Comparison of ENCODE assay signal across 8 mouse cellular contexts in the genomic region with DNA sequence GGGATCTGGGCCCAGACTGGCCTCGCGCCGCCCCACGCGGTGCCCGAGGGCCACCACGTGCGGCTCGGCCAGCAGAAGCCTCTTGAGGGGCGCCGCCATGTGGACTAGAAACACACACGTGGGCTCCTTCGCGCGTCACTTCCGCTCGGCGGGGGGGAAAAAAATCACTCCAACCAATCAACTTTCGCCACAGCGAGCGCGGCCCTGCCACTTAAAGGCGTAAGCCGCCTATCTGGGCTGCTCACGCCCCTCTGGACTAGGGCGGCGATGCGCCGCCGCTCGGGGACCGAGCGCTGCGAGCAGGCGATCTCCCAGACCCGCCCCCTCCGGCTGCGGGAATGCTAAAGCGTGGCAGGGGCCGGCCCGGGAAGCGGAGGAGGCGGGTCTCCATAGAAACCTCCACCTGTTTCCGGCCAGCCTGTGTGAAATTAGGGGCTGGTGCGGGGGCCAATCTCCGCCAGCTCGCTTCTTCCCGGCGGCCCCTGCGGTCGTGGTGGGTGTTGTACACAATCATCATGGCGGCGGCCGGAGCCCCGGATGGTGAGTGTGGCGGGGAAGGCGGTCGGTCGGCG. TPM values are rescaled to one million over a fixed set of nuclear protein-coding genes. Genes with fewer than 3 reads are reported as not detected.
A peak's percentile ranks its signal among the peaks of the same experiment; 100 is the strongest.
DNase-seq lines count a peak whose midpoint lies in the region; ATAC-seq and TF ChIP-seq lines count a peak whose summit lies in the region.

Gene Ubfd1, plus strand, starts transcription at position 231 of the 572 bp plus-strand sequence.
Gene Ears2, minus strand, starts transcription at position 319 of the 572 bp plus-strand sequence.

- H3K27me3 ChIP-seq in forebrain, embryonic 10.5 days (ENCODE audit: poor library complexity, severe bottlenecking): no peaks in the 10 kb centered on the region
- no peaks in the 10 kb centered on the region for H3K27me3 ChIP-seq in heart, embryonic 15.5 days
- no peaks in the 10 kb centered on the region for H3K27me3 ChIP-seq in liver, embryonic 14.5 days (ENCODE audit: control insufficient read depth, insufficient read depth, low read length)
- H3K27me3 ChIP-seq in neural tube, embryonic 11.5 days (ENCODE audit: control insufficient read depth, insufficient read depth, low read length): no peaks in the 10 kb centered on the region
- no peaks in the 10 kb centered on the region for H3K27me3 ChIP-seq in stomach, postnatal 0 days (ENCODE audit: control insufficient read depth, insufficient read depth, low read length)

- peak; percentile 84 for ATAC-seq in CD4-positive, CD25-positive, alpha-beta regulatory T cell, adult 4 months
- ATAC-seq in heart, embryonic 15.5 days (replicated peaks; ENCODE audit: insufficient number of reproducible peaks, insufficient read depth, low FRiP score, low read depth): peak; percentile 99
- peak; percentile 97 for ATAC-seq in liver, embryonic 14.5 days (ENCODE audit: insufficient read depth)
- peak; percentile 98 for ATAC-seq in neural tube, embryonic 11.5 days (ENCODE audit: insufficient read depth, low FRiP score, low TSS enrichment)
- peak; percentile 98 for ATAC-seq in stomach, postnatal 0 days (ENCODE audit: low FRiP score, low TSS enrichment)

- H3K9me3 ChIP-seq in forebrain, embryonic 10.5 days: no peaks in the 10 kb centered on the region
- H3K9me3 ChIP-seq in heart, embryonic 15.5 days (replicated peaks): no peaks in the 10 kb centered on the region
- H3K9me3 ChIP-seq in liver, embryonic 14.5 days (ENCODE audit: control insufficient read depth, low read length): no peaks in the 10 kb centered on the region
- H3K9me3 ChIP-seq in neural tube, embryonic 11.5 days (ENCODE audit: control insufficient read depth, low read length): no peaks in the 10 kb centered on the region
- H3K9me3 ChIP-seq in stomach, postnatal 0 days (ENCODE audit: control insufficient read depth, low read length): no peaks in the 10 kb centered on the region

- H3K4me1 ChIP-seq in forebrain, embryonic 10.5 days: peaks cover 32% of the 10 kb centered on the region
- H3K4me1 ChIP-seq in heart, embryonic 15.5 days (replicated peaks): peaks cover 31% of the 10 kb centered on the region
- H3K4me1 ChIP-seq in liver, embryonic 14.5 days (replicated peaks; ENCODE audit: control insufficient read depth in 2 of 2, insufficient read depth in 2 of 2, low read length in 1 of 2): peaks cover 11 to 17% of the 10 kb centered on the region in 2 experiments
- peaks cover 13% of the 10 kb centered on the region for H3K4me1 ChIP-seq in neural tube, embryonic 11.5 days (ENCODE audit: control insufficient read depth, insufficient read depth, low read length)
- H3K4me1 ChIP-seq in stomach, postnatal 0 days (replicated peaks; ENCODE audit: control insufficient read depth, insufficient read depth): no peaks in the 10 kb centered on the region; the same call in 1 of the 2 replicates

- 0 out of 2 replicates have a peak, but pooled peaks have one; percentile 9 for TF ChIP-seq EP300 in liver, embryonic 14.5 days (IDR thresholded peaks at IDR 0.05; ENCODE audit: low read depth)
- peak; percentile 47 for TF ChIP-seq EP300 in stomach, postnatal 0 days (optimal IDR thresholded peaks at IDR 0.05)

- peak within 1 kb of the TSS; percentile 95 for H3K27ac ChIP-seq in forebrain, embryonic 10.5 days
- H3K27ac ChIP-seq in heart, embryonic 15.5 days: peak within 1 kb of the TSS; percentile 94
- H3K27ac ChIP-seq in liver, embryonic 14.5 days: peak within 1 kb of the TSS; percentile 32
- peak within 1 kb of the TSS; percentile 89 for H3K27ac ChIP-seq in neural tube, embryonic 11.5 days (ENCODE audit: low read depth, low read length)
- H3K27ac ChIP-seq in stomach, postnatal 0 days (replicated peaks): peak within 1 kb of the TSS; percentile 95

- H3K36me3 ChIP-seq in forebrain, embryonic 10.5 days (replicated peaks): peaks cover 45% of the 10 kb centered on the region
- H3K36me3 ChIP-seq in heart, embryonic 15.5 days: peaks cover 33% of the 10 kb centered on the region
- peaks cover 13% of the 10 kb centered on the region for H3K36me3 ChIP-seq in liver, embryonic 14.5 days (replicated peaks; ENCODE audit: control insufficient read depth, insufficient read depth, low read depth)
- H3K36me3 ChIP-seq in neural tube, embryonic 11.5 days (ENCODE audit: control insufficient read depth, insufficient read depth, low read length): peaks cover 2% of the 10 kb centered on the region
- peaks cover 8% of the 10 kb centered on the region; the same call in 1 of the 2 replicates for H3K36me3 ChIP-seq in stomach, postnatal 0 days (ENCODE audit: control insufficient read depth, insufficient read depth, low read length)

- under 1% methylated on average over 60 of the region's 60 CpGs for WGBS in forebrain, embryonic 10.5 days
- WGBS in heart, embryonic 15.5 days: under 1% methylated on average over 60 of the region's 60 CpGs
- WGBS in liver, embryonic 14.5 days (ENCODE audit: insufficient replicate concordance): under 1% methylated on average over 60 of the region's 60 CpGs
- 0% methylated on average over 51 of the region's 60 CpGs for WGBS in neural tube, embryonic 11.5 days
- WGBS in stomach, postnatal 0 days: under 1% methylated on average over 60 of the region's 60 CpGs

- peak within 1 kb of the TSS; percentile 86 for H3K9ac ChIP-seq in heart, embryonic 15.5 days
- H3K9ac ChIP-seq in liver, embryonic 14.5 days (replicated peaks): peak within 1 kb of the TSS; percentile 84
- H3K9ac ChIP-seq in neural tube, embryonic 11.5 days (ENCODE audit: low read length): peak within 1 kb of the TSS; percentile 98
- H3K9ac ChIP-seq in stomach, postnatal 0 days (ENCODE audit: low read length): peak within 1 kb of the TSS; percentile 99

- peak within 1 kb of the TSS; percentile 99 for H3K4me3 ChIP-seq in forebrain, embryonic 10.5 days
- H3K4me3 ChIP-seq in heart, embryonic 15.5 days: peak within 1 kb of the TSS; percentile 86
- peak within 1 kb of the TSS; percentile 88 to 89 for H3K4me3 ChIP-seq in liver, embryonic 14.5 days (ENCODE audit: insufficient read depth in 1 of 2, low read depth in 2 of 2, low read length in 2 of 2)
- peak within 1 kb of the TSS; percentile 100 for H3K4me3 ChIP-seq in neural tube, embryonic 11.5 days (ENCODE audit: low read depth, low read length)
- peak within 1 kb of the TSS; percentile 99 for H3K4me3 ChIP-seq in stomach, postnatal 0 days (ENCODE audit: low read depth, low read length)

- peak; percentile 80 for DNase-seq in c-Kit-negative CD71-positive TER-119-positive erythroid progenitor cells, embryonic 14.5 days (ENCODE audit: low read depth, low spot score)
- peak; percentile 96 for DNase-seq in forebrain, embryonic 10.5 days (ENCODE audit: extremely low spot score, low spot score)
- DNase-seq in kidney, postnatal 25 days: peak; percentile 95 to 97
- DNase-seq in liver, embryonic 14.5 days (ENCODE audit: low read depth in 3 of 3, low spot score in 3 of 3): peak; percentile 91 to 92 (median 91)
- peak; percentile 96 for DNase-seq in neural tube, embryonic 11.5 days (ENCODE audit: low spot score)
- peak; percentile 95 for DNase-seq in stomach, postnatal 0 days (ENCODE audit: low spot score)

- H3K4me2 ChIP-seq in heart, embryonic 15.5 days: peak within 1 kb of the TSS; percentile 67
- H3K4me2 ChIP-seq in liver, embryonic 14.5 days (ENCODE audit: low read depth): peak within 1 kb of the TSS; percentile 90
- H3K4me2 ChIP-seq in neural tube, embryonic 11.5 days (ENCODE audit: low read depth): peak within 1 kb of the TSS; percentile 82
- H3K4me2 ChIP-seq in stomach, postnatal 0 days (replicated peaks; ENCODE audit: low read depth): peak within 1 kb of the TSS; percentile 86

- 0 out of 2 replicates have a peak, but pooled peaks have one; percentile 19 for TF ChIP-seq CTCF in liver, embryonic 14.5 days (IDR thresholded peaks at IDR 0.05; ENCODE audit: low read depth)
- TF ChIP-seq CTCF in stomach, postnatal 0 days (IDR thresholded peaks at IDR 0.05; ENCODE audit: low read depth): peak; percentile 38

RNA-seq across cellular contexts. Expression of gene Ubfd1, which starts in this region (rescaled TPM):
- 10 to 100 TPM; 10.2 to 10.4 TPM for polyA plus RNA-seq in CD4-positive, CD25-positive, alpha-beta regulatory T cell, adult 4 months (2017; shearing (Covaris generic))
- polyA plus RNA-seq in forebrain, embryonic 10.5 days (2016; fragmentation: Nextera tagmentation; extraction: Ambion mirVana): 65.6 and 66.0 TPM in 2 replicates
- polyA plus RNA-seq in heart, embryonic 15.5 days (2015; fragmentation: Nextera tagmentation; extraction: Ambion mirVana): 40.2 and 48.9 TPM in 2 replicates
- polyA plus RNA-seq in liver, embryonic 14.5 days (2012; rRNA removed): 11.3 and 11.7 TPM in 2 replicates
- 16.9 and 20.5 TPM in 2 replicates for polyA plus RNA-seq in liver, embryonic 14.5 days (2014; fragmentation: Nextera tagmentation; extraction: Ambion mirVana)
- polyA plus RNA-seq in neural tube, embryonic 11.5 days (2014; fragmentation: Nextera tagmentation; extraction: Ambion mirVana): 98.6 and 110 TPM in 2 replicates
- polyA plus RNA-seq in stomach, postnatal 0 days (2015; fragmentation: Nextera tagmentation; extraction: Ambion mirVana): 22.8 and 23.7 TPM in 2 replicates

RNA-seq across cellular contexts. Expression of gene Ears2, which starts in this region (rescaled TPM):
- polyA plus RNA-seq in CD4-positive, CD25-positive, alpha-beta regulatory T cell, adult 4 months (2017; shearing (Covaris generic)): 1 to 10 TPM; 6.6 to 7.5 TPM
- 18.6 and 20.9 TPM in 2 replicates for polyA plus RNA-seq in forebrain, embryonic 10.5 days (2016; fragmentation: Nextera tagmentation; extraction: Ambion mirVana)
- 35.5 and 39.5 TPM in 2 replicates for polyA plus RNA-seq in heart, embryonic 15.5 days (2015; fragmentation: Nextera tagmentation; extraction: Ambion mirVana)
- polyA plus RNA-seq in liver, embryonic 14.5 days (2012; rRNA removed): 3.7 and 4.0 TPM in 2 replicates
- 6.9 and 7.9 TPM in 2 replicates for polyA plus RNA-seq in liver, embryonic 14.5 days (2014; fragmentation: Nextera tagmentation; extraction: Ambion mirVana)
- 13.0 and 14.2 TPM in 2 replicates for polyA plus RNA-seq in neural tube, embryonic 11.5 days (2014; fragmentation: Nextera tagmentation; extraction: Ambion mirVana)
- 10.7 TPM in 2 replicates for polyA plus RNA-seq in stomach, postnatal 0 days (2015; fragmentation: Nextera tagmentation; extraction: Ambion mirVana)

Comparison
In these comparisons a context has a peak if more than half of its experiments do, and no peak if none do; other contexts are left out.
1. Peak in every context shown above with its lines: DNase-seq, ATAC-seq, H3K4me3 ChIP-seq and H3K27ac ChIP-seq.
2. H3K27ac ChIP-seq: peak in every context shown above with its lines; median percentile 95 in forebrain, embryonic 10.5 days; 95 in stomach, postnatal 0 days; 94 in heart, embryonic 15.5 days; 89 in neural tube, embryonic 11.5 days; 32 in liver, embryonic 14.5 days.